Mouse (Mus musculus) lung, adult 2 months (tissue): ENCODE data around the gene Ppargc1a. TPM values are rescaled to one million over a fixed set of nuclear protein-coding genes. Genes with fewer than 3 reads are reported as not detected.

Experiments
- DNase-seq: peaks from one replicate; pipeline ENCODE4 v3.0.0; 2022
- H3K4me1 ChIP-seq: fragments of 200-500 bp; 2 replicates; pipeline ENCODE4 v1.6.1; 2011; ENCODE audit warnings: low read length; ENCODE audit not compliant: control insufficient read depth, insufficient read depth
- H3K4me3 ChIP-seq: fragments of 200-500 bp; replicated peaks from 2 replicates; pipeline ENCODE3; 2011; ENCODE audit warnings: low read depth, mild to moderate bottlenecking, control low read depth, low read length; ENCODE audit errors: extremely low read depth
- CTCF ChIP-seq: fragments of 200-500 bp; IDR thresholded peaks from 2 replicates; pipeline ENCODE4 v1.5.1; 2011; ENCODE audit warnings: mild to moderate bottlenecking, low read length, control low read depth; ENCODE audit not compliant: insufficient read depth
- POLR2A ChIP-seq: fragments of 200-500 bp; IDR thresholded peaks from 2 replicates; pipeline ENCODE4 v1.6.1; 2011; ENCODE audit warnings: low read depth, mild to moderate bottlenecking, control low read depth, low read length, borderline replicate concordance; ENCODE audit errors: extremely low read depth
- WGBS: fragments of 180-500 bp; shearing (Covaris S2); methylation state at CpG from one replicate; pipeline ENCODE4 v1.1.7; 2018; 5-methylcytosine and 5-hydroxymethylcytosine counted together
- polyA plus RNA-seq: library from polyadenylated mRNA; depleted of rRNA; stranded (reverse); fragments of >200 nt; gene quantifications from 2 replicates; pipeline ENCODE4 v1.2.3, GENCODE M21; 2012

Ppargc1a gene
- polyA plus RNA-seq, 1 experiment, result 2.6 TPM

GRCm38 (mm10) chr5:51483768-51484167 lies 83.8 kb downstream of the Ppargc1a start:
- H3K4me3 ChIP-seq, result no peak overlapping the region
- no peaks in the 10 kb centered on the region for H3K4me1 ChIP-seq
- no peak for TF ChIP-seq POLR2A
- no peak for TF ChIP-seq CTCF
- WGBS, result 34% methylated on average over 1 of the region's 1 CpGs
- no peak for DNase-seq

DNA sequence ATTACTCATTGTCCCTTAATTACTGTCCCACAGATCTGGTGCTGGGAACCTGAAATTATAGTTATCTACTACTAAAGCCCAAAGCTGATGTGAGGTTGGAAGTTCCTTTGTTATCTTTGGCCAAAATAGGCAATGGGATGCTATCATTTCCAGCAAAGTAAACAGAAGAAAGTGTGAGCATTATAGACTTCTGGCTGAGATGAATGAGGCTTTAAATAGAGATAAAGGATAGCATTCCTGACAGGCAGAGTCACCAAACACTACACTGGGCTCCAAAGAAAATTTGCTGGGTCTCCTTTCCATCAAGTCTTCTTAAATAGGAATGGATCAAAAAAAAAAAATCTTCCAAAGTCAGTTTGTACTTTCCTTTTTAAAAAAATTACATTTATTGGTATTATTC lies 87.7 kb downstream of the Ppargc1a start:
- H3K4me3 ChIP-seq, result no peak overlapping the region
- TF ChIP-seq POLR2A, result no peak
- no peak for TF ChIP-seq CTCF
- no peak for DNase-seq
- H3K4me1 ChIP-seq, result no peaks in the 10 kb centered on the region; the same call in 1 of the 2 replicates

DNA sequence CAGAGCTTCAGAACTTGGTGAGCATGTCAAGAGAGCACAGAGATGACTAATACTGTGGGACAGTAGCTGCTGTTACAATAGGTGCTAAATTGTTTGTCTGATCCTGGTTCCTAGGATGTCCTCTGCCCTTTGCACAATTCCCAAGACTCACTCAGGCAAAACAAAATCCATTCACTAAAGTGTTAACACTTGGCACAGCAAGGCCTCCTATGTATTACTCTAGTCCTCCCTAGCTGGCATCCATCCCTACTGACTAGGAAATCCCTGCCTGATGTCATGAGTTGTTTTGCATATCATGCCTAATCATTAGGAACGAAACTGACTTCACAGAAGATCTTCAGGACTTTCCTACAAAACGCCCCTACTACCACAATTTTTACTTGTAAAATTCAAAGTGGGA lies 88.1 kb downstream of the Ppargc1a start:
- WGBS, result 46% methylated on average over 2 of the region's 2 CpGs
- H3K4me1 ChIP-seq, result no peaks in the 10 kb centered on the region; the same call in 1 of the 2 replicates
- H3K4me3 ChIP-seq, result no peak overlapping the region
- TF ChIP-seq CTCF (no peak), POLR2A (no peak)
- DNase-seq, result no peak

DNA sequence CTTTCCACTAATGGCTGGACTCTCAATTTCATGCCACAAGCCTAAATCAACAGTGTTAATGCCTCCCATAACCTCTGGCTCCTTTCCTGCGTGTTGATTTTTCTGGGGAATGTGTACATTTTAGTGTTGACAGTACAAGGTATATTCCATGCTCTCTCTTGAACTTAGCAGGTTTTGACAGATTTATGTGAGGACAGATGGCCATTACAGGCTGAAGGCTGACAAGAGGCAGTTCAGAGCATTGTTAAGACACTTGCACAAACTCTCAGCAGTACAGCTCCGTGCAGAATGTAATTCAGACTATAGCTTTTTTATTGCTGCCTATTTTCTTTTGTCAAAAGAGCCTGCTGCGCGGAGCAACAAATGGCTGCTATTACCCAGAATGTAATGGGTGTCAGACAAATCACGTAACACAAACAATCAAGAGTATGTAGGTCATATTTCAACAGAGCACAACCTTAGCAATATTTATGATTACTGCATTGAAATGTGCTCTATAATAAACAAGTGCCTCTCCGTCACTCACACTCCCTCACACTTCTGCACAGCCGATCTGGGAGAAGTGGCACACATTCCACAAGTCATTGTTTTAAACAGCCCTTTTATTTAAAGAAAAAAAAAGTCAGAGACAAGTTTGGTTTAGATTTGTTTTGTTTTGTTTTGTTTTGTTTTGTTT lies 89.1 kb downstream of the Ppargc1a start:
- TF ChIP-seq POLR2A (no peak), CTCF (no peak)
- no peaks in the 10 kb centered on the region; the same call in 1 of the 2 replicates for H3K4me1 ChIP-seq
- 35% methylated on average over 7 of the region's 7 CpGs for WGBS
- DNase-seq, result no peak
- H3K4me3 ChIP-seq, result no peak overlapping the region

DNA sequence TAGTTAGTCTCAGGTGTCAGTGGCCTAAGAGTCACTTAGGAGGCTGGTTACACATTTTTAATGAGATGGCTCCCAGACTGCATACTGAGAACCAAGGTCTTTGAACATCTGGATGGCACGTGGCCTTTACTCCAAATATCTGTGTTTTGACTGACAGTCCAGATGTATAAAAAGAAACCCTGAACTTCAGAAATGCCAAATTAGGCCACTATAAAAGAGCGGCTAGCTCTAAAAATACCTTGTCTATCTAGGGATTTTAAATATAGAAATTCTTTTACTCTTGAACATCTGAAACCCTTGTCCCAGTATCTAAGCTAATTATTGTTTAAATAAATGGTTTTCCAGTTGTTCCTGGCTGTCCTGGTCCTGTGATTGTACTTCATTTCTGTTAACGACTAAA lies 90.4 kb downstream of the Ppargc1a start:
- WGBS, result 81% methylated on average over 3 of the region's 3 CpGs
- TF ChIP-seq CTCF, result no peak
- TF ChIP-seq POLR2A, result no peak
- Histone ChIP-seq H3K4me1 (no peaks in the 10 kb centered on the region; the same call in 1 of the 2 replicates), H3K4me3 (no peak overlapping the region)
- DNase-seq, result no peak

GRCm38 (mm10) chr5:51475034-51475541 lies 92.4 kb downstream of the Ppargc1a start:
- Histone ChIP-seq H3K4me3 (no peak overlapping the region), H3K4me1 (no peaks in the 10 kb centered on the region; the same call in 1 of the 2 replicates)
- no peak for DNase-seq
- WGBS, result 87% methylated on average over 4 of the region's 4 CpGs
- TF ChIP-seq POLR2A (no peak), CTCF (no peak)

- Histone ChIP-seq H3K4me1 (no peaks in the 10 kb centered on the region), H3K4me3 (no peak overlapping the region)
- DNase-seq, result no peak
- TF ChIP-seq CTCF (no peak), POLR2A (no peak)
- WGBS, result 95% methylated on average over 4 of the region's 4 CpGs
Observed at GRCm38 (mm10) chr5:51471614-51472013, 95.9 kb downstream of the Ppargc1a start.

- Histone ChIP-seq H3K4me3 (no peak overlapping the region), H3K4me1 (peaks cover 4% of the 10 kb centered on the region; the same call in 1 of the 2 replicates)
- TF ChIP-seq CTCF (no peak), POLR2A (no peak)
- WGBS, result 26% methylated on average over 5 of the region's 5 CpGs
- no peak for DNase-seq
Observed at GRCm38 (mm10) chr5:51466036-51466435, 101.5 kb downstream of the Ppargc1a start.

- 66% methylated on average over 3 of the region's 3 CpGs for WGBS
- Histone ChIP-seq H3K4me3 (no peak overlapping the region), H3K4me1 (no peaks in the 10 kb centered on the region)
- no peak for TF ChIP-seq POLR2A
- no peak for TF ChIP-seq CTCF
- DNase-seq, result no peak
Observed at GRCm38 (mm10) chr5:51452033-51452432, 115.5 kb downstream of the Ppargc1a start.

DNA sequence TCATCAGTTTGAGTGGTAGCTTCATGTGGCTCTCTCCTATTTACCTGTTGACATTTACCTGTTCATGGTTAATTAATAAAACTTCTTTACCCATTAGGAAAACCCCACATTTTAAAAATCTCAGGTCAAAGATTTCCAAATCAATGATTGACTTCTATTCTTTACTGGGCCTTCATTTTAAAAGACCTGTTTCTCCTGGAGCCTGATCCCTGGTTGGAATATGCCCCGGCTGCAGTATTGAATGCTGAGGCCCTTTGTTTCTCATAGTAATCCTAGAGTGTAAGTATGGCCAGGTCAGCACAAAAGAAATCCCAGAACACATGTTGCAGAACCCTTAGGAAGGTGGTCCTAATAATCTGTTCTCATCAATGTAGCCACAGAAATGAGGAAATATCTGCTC lies 119.9 kb downstream of the Ppargc1a start:
- no peak for DNase-seq
- Histone ChIP-seq H3K4me1 (no peaks in the 10 kb centered on the region), H3K4me3 (no peak overlapping the region)
- TF ChIP-seq CTCF, result no peak
- TF ChIP-seq POLR2A, result no peak
- 94% methylated on average over 1 of the region's 1 CpGs for WGBS
